Mouse (Mus musculus): Measurements from ENCODE around the gene Sars2. TPM values are rescaled to one million over a fixed set of nuclear protein-coding genes. Genes with fewer than 3 reads are reported as not detected.

Sars2 gene
- polyA plus RNA-seq, 1 experiment from 2014 or later, result 7.0 TPM

GRCm38 (mm10) chr7:28789235-28789634 lies 47.4 kb downstream of the Sars2 start:
- Histone ChIP-seq H3K9me3 (ENCODE audit: low read length) (no peaks in the 10 kb centered on the region), H3K27me3 (replicated peaks; ENCODE audit: insufficient read depth, low read length) (no peaks in the 10 kb centered on the region), H3K9ac (replicated peaks; ENCODE audit: low read depth) (no peak overlapping the region), H3K36me3 (ENCODE audit: insufficient read depth, low read length) (peaks cover 5% of the 10 kb centered on the region), H3K4me1 (ENCODE audit: insufficient read depth, low read depth, low read length) (no peaks in the 10 kb centered on the region), H3K27ac (ENCODE audit: low read length) (no peak overlapping the region), H3K4me2 (replicated peaks; ENCODE audit: low read depth, low read length) (0 out of 2 replicates have a peak overlapping the region, but pooled peaks have one; percentile 3), H3K4me3 (ENCODE audit: low read depth, low read length) (no peak overlapping the region)
- ATAC-seq, result no peak
- DNase-seq (ENCODE audit: low spot score), result no peak
- WGBS, result 72% methylated on average over 3 of the region's 3 CpGs
- TF ChIP-seq CTCF (IDR thresholded peaks at IDR 0.05) (no peak), EP300 (IDR thresholded peaks at IDR 0.05) (no peak)

- DNase-seq (ENCODE audit: low spot score), result no peak
- peaks cover 5% of the 10 kb centered on the region; the same call in 1 of the 2 replicates for H3K36me3 ChIP-seq (ENCODE audit: insufficient read depth, low read length)
- H3K4me3 ChIP-seq (ENCODE audit: low read depth, low read length), result no peak overlapping the region
- no peaks in the 10 kb centered on the region for H3K27me3 ChIP-seq (replicated peaks; ENCODE audit: insufficient read depth, low read length)
- H3K27ac ChIP-seq (ENCODE audit: low read length), result no peak overlapping the region
- WGBS, result 54% methylated on average over 8 of the region's 8 CpGs
- no peak overlapping the region for H3K9ac ChIP-seq (replicated peaks; ENCODE audit: low read depth)
- no peaks in the 10 kb centered on the region for H3K9me3 ChIP-seq (ENCODE audit: low read length)
- H3K4me1 ChIP-seq (ENCODE audit: insufficient read depth, low read depth, low read length), result no peaks in the 10 kb centered on the region
- H3K4me2 ChIP-seq (replicated peaks; ENCODE audit: low read depth, low read length), result no peak overlapping the region
- TF ChIP-seq EP300 (IDR thresholded peaks at IDR 0.05) (no peak), CTCF (IDR thresholded peaks at IDR 0.05) (peak; percentile 56)
- ATAC-seq, result peak; percentile 47
Measured at GRCm38 (mm10) chr7:28790066-28790806, 48.4 kb downstream of the Sars2 start.

GRCm38 (mm10) chr7:28791706-28792105 lies 49.9 kb downstream of the Sars2 start:
- H3K36me3 ChIP-seq (ENCODE audit: insufficient read depth, low read length), result peaks cover 5% of the 10 kb centered on the region; the same call in 1 of the 2 replicates

GRCm38 (mm10) chr7:28792391-28793185 lies 50.8 kb downstream of the Sars2 start:
- Histone ChIP-seq H3K9me3 (ENCODE audit: low read length) (no peaks in the 10 kb centered on the region), H3K27me3 (replicated peaks; ENCODE audit: insufficient read depth, low read length) (no peaks in the 10 kb centered on the region), H3K9ac (replicated peaks; ENCODE audit: low read depth) (no peak overlapping the region), H3K4me1 (ENCODE audit: insufficient read depth, low read depth, low read length) (peaks cover 4% of the 10 kb centered on the region; the same call in 1 of the 2 replicates), H3K4me2 (replicated peaks; ENCODE audit: low read depth, low read length) (no peak overlapping the region), H3K36me3 (ENCODE audit: insufficient read depth, low read length) (peaks cover 5% of the 10 kb centered on the region; the same call in 1 of the 2 replicates), H3K4me3 (ENCODE audit: low read depth, low read length) (no peak overlapping the region), H3K27ac (ENCODE audit: low read length) (no peak overlapping the region)
- WGBS, result 60% methylated on average over 13 of the region's 14 CpGs
- TF ChIP-seq CTCF (IDR thresholded peaks at IDR 0.05), result peak; percentile 9; the same call in 1 of the 2 replicates
- TF ChIP-seq EP300 (IDR thresholded peaks at IDR 0.05), result no peak
- DNase-seq (ENCODE audit: low spot score), result no peak
- no peak for ATAC-seq

More at GRCm38 (mm10) chr7:28791706-28792105, 49.9 kb downstream of the Sars2 start:
- DNase-seq (ENCODE audit: low spot score) (no peak), ATAC-seq (no peak)
- no peaks in the 10 kb centered on the region for H3K4me1 ChIP-seq (ENCODE audit: insufficient read depth, low read depth, low read length)
- no peak overlapping the region for H3K27ac ChIP-seq (ENCODE audit: low read length)
- H3K4me3 ChIP-seq (ENCODE audit: low read depth, low read length), result no peak overlapping the region
- no peaks in the 10 kb centered on the region for H3K27me3 ChIP-seq (replicated peaks; ENCODE audit: insufficient read depth, low read length)
- no peak overlapping the region for H3K4me2 ChIP-seq (replicated peaks; ENCODE audit: low read depth, low read length)
- TF ChIP-seq CTCF (IDR thresholded peaks at IDR 0.05) (no peak), EP300 (IDR thresholded peaks at IDR 0.05) (no peak)
- H3K9me3 ChIP-seq (ENCODE audit: low read length), result no peaks in the 10 kb centered on the region
- no peak overlapping the region for H3K9ac ChIP-seq (replicated peaks; ENCODE audit: low read depth)

- TF ChIP-seq EP300 (IDR thresholded peaks at IDR 0.05) (no peak), CTCF (IDR thresholded peaks at IDR 0.05) (peak; percentile 55)
- ATAC-seq (no peak), DNase-seq (ENCODE audit: low spot score) (peak; percentile 56)
Measured at GRCm38 (mm10) chr7:28793834-28794233, 52.0 kb downstream of the Sars2 start.

GRCm38 (mm10) chr7:28794496-28794895 lies 52.7 kb downstream of the Sars2 start:
- ATAC-seq, result no peak
- 60% methylated on average over 3 of the region's 3 CpGs for WGBS
- no peak for TF ChIP-seq CTCF (IDR thresholded peaks at IDR 0.05)
- no peak for TF ChIP-seq EP300 (IDR thresholded peaks at IDR 0.05)

More at GRCm38 (mm10) chr7:28793834-28794233, 52.0 kb downstream of the Sars2 start:
- Histone ChIP-seq H3K4me3 (ENCODE audit: low read depth, low read length) (no peak overlapping the region), H3K4me1 (ENCODE audit: insufficient read depth, low read depth, low read length) (peaks cover 4% of the 10 kb centered on the region; the same call in 1 of the 2 replicates), H3K36me3 (ENCODE audit: insufficient read depth, low read length) (no peaks in the 10 kb centered on the region), H3K9ac (replicated peaks; ENCODE audit: low read depth) (no peak overlapping the region), H3K4me2 (replicated peaks; ENCODE audit: low read depth, low read length) (no peak overlapping the region), H3K27me3 (replicated peaks; ENCODE audit: insufficient read depth, low read length) (no peaks in the 10 kb centered on the region), H3K9me3 (ENCODE audit: low read length) (no peaks in the 10 kb centered on the region), H3K27ac (ENCODE audit: low read length) (no peak overlapping the region)
- WGBS, result 32% methylated on average over 2 of the region's 2 CpGs

More at GRCm38 (mm10) chr7:28794496-28794895, 52.7 kb downstream of the Sars2 start:
- no peaks in the 10 kb centered on the region for H3K36me3 ChIP-seq (ENCODE audit: insufficient read depth, low read length)
- no peaks in the 10 kb centered on the region for H3K27me3 ChIP-seq (replicated peaks; ENCODE audit: insufficient read depth, low read length)
- H3K4me3 ChIP-seq (ENCODE audit: low read depth, low read length), result no peak overlapping the region
- H3K4me2 ChIP-seq (replicated peaks; ENCODE audit: low read depth, low read length), result no peak overlapping the region
- no peaks in the 10 kb centered on the region for H3K9me3 ChIP-seq (ENCODE audit: low read length)
- H3K4me1 ChIP-seq (ENCODE audit: insufficient read depth, low read depth, low read length), result peaks cover 4% of the 10 kb centered on the region; the same call in 1 of the 2 replicates
- DNase-seq (ENCODE audit: low spot score), result no peak
- H3K9ac ChIP-seq (replicated peaks; ENCODE audit: low read depth), result no peak overlapping the region
- no peak overlapping the region for H3K27ac ChIP-seq (ENCODE audit: low read length)
